Mouse (Mus musculus): ENCODE measurements around the gene Plekhh3. TPM values are rescaled to one million over a fixed set of nuclear protein-coding genes. Genes with fewer than 3 reads are reported as not detected.
A peak's percentile ranks its signal among the peaks of the same experiment; 100 is the strongest.

Gene Plekhh3
- polyA plus RNA-seq, 1 experiment from 2014 or later: 3.5 TPM

DNA sequence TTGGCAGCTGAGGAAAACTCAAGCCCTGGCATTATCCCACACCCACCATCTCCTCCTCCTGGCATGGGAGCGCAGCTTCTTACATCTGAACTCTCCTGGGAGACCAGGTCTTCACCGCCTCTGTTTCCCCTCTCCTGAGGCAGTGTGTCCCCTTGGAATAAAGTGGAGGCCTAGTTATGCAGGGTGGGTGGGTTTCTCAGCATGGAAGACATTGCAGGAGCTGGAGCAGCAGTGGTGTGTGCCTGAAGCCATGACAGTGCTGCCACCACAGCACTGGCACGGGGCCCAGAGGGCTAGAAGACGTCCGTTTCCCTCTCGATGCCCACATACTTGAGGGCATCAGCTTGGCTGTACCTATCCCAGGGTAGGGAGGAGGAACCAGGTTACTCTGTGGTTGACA, 21.5 kb upstream of the Plekhh3 start:
- 0 out of 2 replicates have a peak overlapping the region, but pooled peaks have one; percentile 80 for H3K27ac ChIP-seq
- no peaks in the 10 kb centered on the region for H3K9me3 ChIP-seq
- no peaks in the 10 kb centered on the region for H3K27me3 ChIP-seq (ENCODE audit: poor library complexity, severe bottlenecking)
- WGBS: 94% methylated on average over 6 of the region's 6 CpGs
- H3K36me3 ChIP-seq (replicated peaks): peaks cover 12% of the 10 kb centered on the region
- peaks cover 36% of the 10 kb centered on the region for H3K4me1 ChIP-seq
- no peak for DNase-seq (ENCODE audit: extremely low spot score, low spot score)
- H3K4me3 ChIP-seq: no peak overlapping the region

DNA sequence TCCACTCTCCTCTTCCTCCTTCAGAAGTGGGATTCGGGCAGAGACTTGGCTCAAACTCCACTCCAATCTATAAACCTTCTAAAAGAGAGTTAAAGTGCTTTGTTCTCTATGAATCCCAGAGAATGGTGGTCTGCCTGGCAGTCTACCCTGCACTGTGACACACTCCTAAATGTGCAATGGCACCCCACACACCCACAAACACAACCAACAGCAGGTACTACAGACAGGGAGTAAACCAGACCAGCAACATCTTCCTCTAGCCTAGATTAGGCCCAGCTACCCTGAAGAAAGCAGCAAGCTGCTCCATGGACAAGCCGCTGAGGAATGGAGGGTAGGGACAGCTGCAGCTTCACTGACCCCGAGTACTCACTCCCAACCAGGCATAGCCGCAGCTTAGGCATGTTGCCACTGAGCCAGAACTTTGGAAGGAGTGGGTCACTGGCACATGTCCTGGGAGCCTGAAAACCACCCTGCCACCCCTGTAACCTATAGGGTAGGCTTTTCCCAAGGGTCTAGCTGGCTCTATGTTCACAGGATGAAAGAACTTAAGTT, 20.8 kb upstream of the Plekhh3 start:
- DNase-seq (ENCODE audit: extremely low spot score, low spot score): no peak
- Histone ChIP-seq H3K36me3 (replicated peaks) (peaks cover 11% of the 10 kb centered on the region), H3K4me3 (no peak overlapping the region), H3K9me3 (no peaks in the 10 kb centered on the region), H3K27me3 (ENCODE audit: poor library complexity, severe bottlenecking) (no peaks in the 10 kb centered on the region), H3K27ac (0 out of 2 replicates have a peak overlapping the region, but pooled peaks have one; percentile 80), H3K4me1 (peaks cover 36% of the 10 kb centered on the region)
- 92% methylated on average over 4 of the region's 4 CpGs for WGBS

DNA sequence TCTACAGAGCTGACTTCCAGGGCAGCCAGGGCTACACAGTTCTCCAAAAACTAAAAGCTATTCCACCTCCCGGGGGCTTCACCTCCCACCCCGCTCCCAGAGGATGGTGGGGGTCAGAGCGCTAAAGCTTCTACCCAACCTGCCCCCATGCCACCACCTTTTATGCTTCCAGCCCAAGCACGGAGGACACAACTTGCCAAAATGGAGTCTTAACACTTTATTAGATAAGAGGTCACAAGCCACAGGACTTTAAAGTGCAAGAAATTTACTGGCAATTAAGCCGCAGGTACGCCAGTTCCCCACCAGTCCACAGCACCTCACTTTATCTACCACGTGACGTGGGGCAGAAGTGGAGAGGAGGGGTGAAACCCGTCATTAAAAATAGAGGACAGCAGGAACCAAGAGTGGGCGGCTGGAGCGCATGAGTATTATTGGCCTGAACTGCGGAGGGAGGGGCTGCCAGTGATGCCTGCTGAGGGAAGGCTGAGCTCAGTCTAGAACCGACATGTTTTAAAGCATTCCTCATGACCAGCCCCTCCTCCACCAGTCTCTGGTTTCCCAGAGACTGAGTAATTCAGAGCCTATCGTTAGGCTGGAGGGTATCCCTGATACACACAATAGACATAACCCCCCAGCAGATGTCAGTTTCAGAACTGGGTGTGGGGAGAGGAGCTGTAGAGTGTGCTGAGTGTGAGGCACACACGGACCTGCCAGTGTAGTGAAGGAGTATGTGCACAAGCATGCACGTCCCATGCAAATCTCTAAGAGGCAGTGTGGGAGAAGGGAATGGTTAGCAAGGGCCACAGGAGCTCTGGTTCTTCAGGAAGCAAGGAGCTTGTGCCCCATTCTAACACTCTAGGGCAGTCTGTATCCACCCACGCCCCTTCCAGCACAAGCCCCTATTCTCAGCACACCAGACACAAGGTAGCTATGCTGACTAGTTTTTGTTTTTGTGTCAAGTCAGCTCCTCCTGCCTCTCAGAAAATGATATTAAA, 20.1 kb upstream of the Plekhh3 start:
- Histone ChIP-seq H3K27ac (peak overlapping the region; percentile 80), H3K27me3 (ENCODE audit: poor library complexity, severe bottlenecking) (no peaks in the 10 kb centered on the region), H3K4me3 (no peak overlapping the region), H3K4me1 (peaks cover 36% of the 10 kb centered on the region), H3K36me3 (replicated peaks) (0 out of 2 replicates have a peak, but pooled peaks cover 6% of the 10 kb centered on the region), H3K9me3 (no peaks in the 10 kb centered on the region)
- 58% methylated on average over 17 of the region's 17 CpGs for WGBS
- no peak for DNase-seq (ENCODE audit: extremely low spot score, low spot score)

DNA sequence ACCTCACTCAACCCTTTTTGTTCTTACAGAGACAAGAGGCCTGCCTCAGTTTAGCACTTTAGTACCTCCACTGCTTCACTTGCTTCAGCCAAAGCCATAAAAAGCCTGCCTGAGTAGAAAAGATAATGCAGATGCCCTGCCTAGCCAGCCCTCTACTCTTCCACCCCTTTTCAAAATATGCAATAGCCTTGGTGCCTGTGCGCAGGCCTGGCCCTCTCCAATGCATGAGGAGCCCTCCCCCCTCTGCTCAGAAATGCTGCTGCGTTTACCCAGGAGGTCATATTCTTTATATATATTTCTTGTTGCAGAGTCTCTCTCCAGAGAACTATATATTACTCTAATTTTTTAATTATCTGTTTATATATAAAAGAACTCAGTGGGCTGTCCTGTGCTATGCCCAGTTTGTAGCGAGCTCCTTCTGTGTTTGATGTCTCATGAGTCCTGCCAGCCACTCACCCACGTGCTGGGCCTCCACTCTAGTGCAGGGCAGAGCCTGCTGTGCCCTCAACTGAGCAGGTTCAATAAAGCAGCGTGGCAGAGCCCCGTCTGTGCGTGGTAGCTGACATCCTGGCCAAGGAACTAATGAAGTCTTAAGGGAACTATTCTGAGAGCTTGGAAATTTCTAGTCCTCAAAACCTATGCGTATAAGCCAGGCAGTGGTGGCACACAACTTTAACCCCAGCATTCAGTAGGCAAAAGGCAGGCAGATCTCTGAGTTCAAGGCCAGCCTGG, 19.2 kb upstream of the Plekhh3 start:
- H3K4me3 ChIP-seq: no peak overlapping the region
- no peaks in the 10 kb centered on the region for H3K9me3 ChIP-seq
- no peaks in the 10 kb centered on the region for H3K27me3 ChIP-seq (ENCODE audit: poor library complexity, severe bottlenecking)
- H3K27ac ChIP-seq: peak overlapping the region; percentile 80
- H3K36me3 ChIP-seq (replicated peaks): 0 out of 2 replicates have a peak, but pooled peaks cover 6% of the 10 kb centered on the region
- 66% methylated on average over 8 of the region's 8 CpGs for WGBS
- DNase-seq (ENCODE audit: extremely low spot score, low spot score): no peak
- H3K4me1 ChIP-seq: peaks cover 36% of the 10 kb centered on the region

DNA sequence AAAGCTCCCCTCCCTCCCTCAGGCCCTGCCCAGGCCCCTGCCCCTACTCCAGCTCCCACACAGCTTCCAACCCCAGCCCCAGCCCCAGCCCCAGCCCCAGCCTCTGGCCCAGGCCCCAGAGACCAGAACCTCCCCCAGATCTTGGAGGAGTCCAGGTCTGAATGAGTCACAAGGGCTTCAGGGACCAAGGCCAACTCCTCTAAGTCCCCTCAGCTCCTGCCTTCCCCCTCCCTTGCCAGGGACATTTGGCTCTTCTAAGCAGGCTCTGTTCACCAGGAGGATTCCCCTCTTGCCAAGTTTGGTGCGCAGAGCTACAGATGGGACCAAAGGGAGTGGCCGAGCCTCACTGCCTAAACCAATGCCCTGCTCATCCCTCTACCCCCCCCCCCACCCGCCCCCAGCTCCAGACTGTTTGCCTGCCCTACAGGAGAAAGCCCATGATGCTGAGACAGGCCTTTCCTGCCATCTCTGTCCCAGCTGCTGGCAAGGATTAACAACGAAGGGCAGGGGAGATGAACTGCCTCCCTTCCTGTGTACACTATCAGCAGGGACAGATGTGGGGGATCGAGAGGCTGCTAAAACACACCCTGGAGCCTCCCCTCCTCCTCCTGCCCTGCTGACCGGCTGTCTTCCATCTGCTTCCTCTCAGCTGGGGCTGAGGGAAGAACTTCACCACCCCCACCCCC, 18.5 kb upstream of the Plekhh3 start:
- Histone ChIP-seq H3K4me1 (peaks cover 36% of the 10 kb centered on the region), H3K27me3 (ENCODE audit: poor library complexity, severe bottlenecking) (no peaks in the 10 kb centered on the region), H3K4me3 (no peak overlapping the region), H3K36me3 (replicated peaks) (0 out of 2 replicates have a peak, but pooled peaks cover 6% of the 10 kb centered on the region), H3K27ac (peak overlapping the region; percentile 80), H3K9me3 (no peaks in the 10 kb centered on the region)
- WGBS: 16% methylated on average over 6 of the region's 6 CpGs
- DNase-seq (ENCODE audit: extremely low spot score, low spot score): no peak

DNA sequence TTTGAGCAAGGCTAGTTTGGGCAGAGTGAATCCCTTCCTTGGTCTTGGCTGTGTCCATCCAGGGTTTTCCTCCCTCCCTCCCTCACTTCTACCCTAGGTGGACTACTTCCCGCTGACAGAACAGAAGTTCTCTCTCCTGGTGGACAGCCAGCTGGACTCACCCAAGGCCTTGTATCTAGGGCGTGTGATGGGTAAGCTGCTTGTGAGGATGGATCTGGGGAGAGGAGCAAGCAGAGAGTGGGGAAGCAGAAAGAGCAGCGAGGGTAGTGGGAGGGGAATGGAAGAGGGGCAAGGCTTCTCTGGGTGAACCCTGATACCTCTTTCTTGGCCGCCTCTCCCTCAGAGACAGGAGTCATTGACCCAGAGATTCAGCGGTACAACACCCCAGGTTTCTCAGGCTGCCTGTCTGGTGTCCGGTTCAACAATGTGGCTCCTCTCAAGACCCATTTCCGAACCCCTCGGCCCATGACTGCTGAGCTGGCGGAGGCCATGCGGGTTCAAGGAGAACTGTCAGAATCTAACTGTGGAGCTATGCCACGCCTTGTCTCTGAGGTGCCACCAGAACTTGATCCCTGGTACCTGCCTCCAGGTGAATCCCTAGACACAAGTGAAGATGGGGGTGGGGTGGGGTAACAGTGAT, 17.1 kb upstream of the Plekhh3 start:
- H3K4me1 ChIP-seq: peaks cover 44% of the 10 kb centered on the region
- no peak for DNase-seq (ENCODE audit: extremely low spot score, low spot score)
- no peaks in the 10 kb centered on the region for H3K9me3 ChIP-seq
- 87% methylated on average over 11 of the region's 11 CpGs for WGBS
- H3K36me3 ChIP-seq (replicated peaks): 0 out of 2 replicates have a peak, but pooled peaks cover 6% of the 10 kb centered on the region
- 0 out of 2 replicates have a peak overlapping the region, but pooled peaks have one; percentile 53 for H3K27ac ChIP-seq
- no peak overlapping the region for H3K4me3 ChIP-seq
- peaks cover 4% of the 10 kb centered on the region; the same call in 1 of the 2 replicates for H3K27me3 ChIP-seq (ENCODE audit: poor library complexity, severe bottlenecking)

DNA sequence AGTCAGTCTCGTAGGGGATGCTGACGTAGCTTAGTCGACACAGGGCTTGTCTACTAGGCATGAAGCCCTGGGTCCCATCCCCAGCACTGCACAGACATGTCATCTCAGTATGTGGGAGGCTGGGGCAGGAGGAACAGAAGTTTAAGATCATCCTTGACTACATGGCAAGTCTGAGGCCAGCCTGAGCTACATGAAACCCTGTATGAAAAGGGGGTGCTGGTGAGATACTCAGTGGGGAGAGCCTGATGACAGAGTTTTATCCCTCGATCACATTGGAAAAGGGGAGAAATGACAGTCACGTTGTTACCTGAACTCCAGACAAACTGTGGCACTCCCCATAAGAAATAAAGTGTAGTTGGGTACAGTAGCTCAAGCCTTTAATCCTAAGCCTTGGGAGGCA, 16.4 kb upstream of the Plekhh3 start:
- Histone ChIP-seq H3K36me3 (replicated peaks) (0 out of 2 replicates have a peak, but pooled peaks cover 4% of the 10 kb centered on the region), H3K27ac (no peak overlapping the region), H3K4me1 (peaks cover 44% of the 10 kb centered on the region), H3K9me3 (no peaks in the 10 kb centered on the region), H3K4me3 (no peak overlapping the region), H3K27me3 (ENCODE audit: poor library complexity, severe bottlenecking) (peaks cover 11% of the 10 kb centered on the region; the same call in 1 of the 2 replicates)
- WGBS: 94% methylated on average over 5 of the region's 5 CpGs
- DNase-seq (ENCODE audit: extremely low spot score, low spot score): no peak

DNA sequence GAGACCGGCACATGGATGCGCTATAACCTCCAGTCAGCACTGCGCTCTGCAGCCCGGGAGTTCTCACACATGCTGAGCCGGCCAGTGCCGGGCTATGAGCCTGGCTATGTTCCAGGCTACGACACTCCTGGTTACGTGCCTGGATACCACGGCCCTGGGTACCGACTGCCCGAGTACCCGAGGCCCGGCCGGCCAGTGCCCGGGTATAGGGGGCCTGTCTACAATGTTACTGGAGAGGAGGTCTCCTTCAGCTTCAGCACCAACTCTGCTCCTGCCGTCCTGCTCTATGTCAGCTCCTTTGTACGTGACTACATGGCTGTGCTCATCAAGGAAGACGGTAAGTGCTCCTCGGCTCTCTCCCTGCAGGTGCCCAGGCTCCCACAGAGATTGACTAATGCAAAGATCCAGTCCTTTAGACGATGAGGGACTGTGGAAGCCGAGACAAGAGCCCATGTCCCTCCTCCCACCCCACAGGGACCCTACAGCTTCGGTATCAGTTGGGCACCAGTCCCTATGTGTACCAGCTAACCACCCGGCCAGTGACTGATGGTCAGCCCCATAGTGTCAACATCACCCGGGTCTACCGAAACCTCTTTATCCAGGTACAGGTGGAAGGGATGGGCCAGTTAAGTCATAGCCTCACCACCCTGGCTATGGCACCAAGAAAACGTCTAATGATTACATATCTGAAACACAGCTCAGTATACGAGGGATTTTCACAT, 15.5 kb upstream of the Plekhh3 start:
- H3K36me3 ChIP-seq (replicated peaks): no peaks in the 10 kb centered on the region
- 0 out of 2 replicates have a peak overlapping the region, but pooled peaks have one; percentile 51 for H3K27ac ChIP-seq
- H3K4me3 ChIP-seq: no peak overlapping the region
- DNase-seq (ENCODE audit: extremely low spot score, low spot score): no peak
- peaks cover 19% of the 10 kb centered on the region for H3K27me3 ChIP-seq (ENCODE audit: poor library complexity, severe bottlenecking)
- H3K9me3 ChIP-seq: no peaks in the 10 kb centered on the region
- peaks cover 43% of the 10 kb centered on the region for H3K4me1 ChIP-seq
- WGBS: 88% methylated on average over 27 of the region's 27 CpGs

DNA sequence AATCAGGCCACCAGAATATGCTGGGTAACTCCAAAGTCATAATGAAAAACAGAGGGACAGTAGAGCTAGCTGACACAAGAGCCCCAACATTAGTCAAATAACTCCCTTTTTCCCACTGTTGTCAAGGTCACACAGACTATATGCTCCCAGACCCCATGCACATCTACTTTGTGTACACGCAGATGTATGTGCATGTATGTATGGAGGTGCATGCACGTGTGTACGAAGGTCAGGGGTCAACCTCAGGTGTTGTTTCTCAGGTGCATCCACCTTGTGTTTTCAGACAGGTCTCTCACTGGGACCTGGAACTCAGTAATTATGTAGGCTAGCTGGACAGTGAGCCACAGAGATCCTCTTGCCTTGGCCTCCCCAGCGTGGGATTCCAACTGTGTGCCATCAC, 14.3 kb upstream of the Plekhh3 start:
- H3K27me3 ChIP-seq (ENCODE audit: poor library complexity, severe bottlenecking): peaks cover 29% of the 10 kb centered on the region
- H3K27ac ChIP-seq: no peak overlapping the region
- no peaks in the 10 kb centered on the region for H3K36me3 ChIP-seq (replicated peaks)
- H3K4me3 ChIP-seq: no peak overlapping the region
- H3K4me1 ChIP-seq: peaks cover 34% of the 10 kb centered on the region
- no peaks in the 10 kb centered on the region for H3K9me3 ChIP-seq
- no peak for DNase-seq (ENCODE audit: extremely low spot score, low spot score)
- 89% methylated on average over 4 of the region's 4 CpGs for WGBS

DNA sequence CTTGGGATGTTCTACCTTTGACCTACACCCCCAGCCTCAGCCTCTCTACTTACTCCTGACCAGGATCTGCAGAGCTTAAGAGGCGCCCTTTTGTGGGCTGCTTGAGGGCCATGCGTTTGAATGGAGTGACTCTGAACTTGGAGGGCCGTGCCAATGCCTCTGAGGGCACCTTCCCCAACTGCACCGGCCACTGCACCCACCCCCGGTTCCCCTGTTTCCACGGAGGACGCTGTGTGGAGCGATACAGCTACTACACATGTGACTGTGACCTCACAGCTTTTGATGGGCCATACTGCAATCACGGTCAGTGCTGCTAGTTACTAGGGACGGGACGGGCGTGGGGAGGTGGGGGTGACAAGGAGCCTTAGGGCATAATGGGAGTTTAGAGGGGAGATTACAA, 13.8 kb upstream of the Plekhh3 start:
- WGBS: 93% methylated on average over 12 of the region's 12 CpGs
- Histone ChIP-seq H3K9me3 (no peaks in the 10 kb centered on the region), H3K36me3 (replicated peaks) (no peaks in the 10 kb centered on the region), H3K4me3 (no peak overlapping the region), H3K27me3 (ENCODE audit: poor library complexity, severe bottlenecking) (peaks cover 33% of the 10 kb centered on the region), H3K27ac (no peak overlapping the region), H3K4me1 (peaks cover 32% of the 10 kb centered on the region)
- no peak for DNase-seq (ENCODE audit: extremely low spot score, low spot score)

DNA sequence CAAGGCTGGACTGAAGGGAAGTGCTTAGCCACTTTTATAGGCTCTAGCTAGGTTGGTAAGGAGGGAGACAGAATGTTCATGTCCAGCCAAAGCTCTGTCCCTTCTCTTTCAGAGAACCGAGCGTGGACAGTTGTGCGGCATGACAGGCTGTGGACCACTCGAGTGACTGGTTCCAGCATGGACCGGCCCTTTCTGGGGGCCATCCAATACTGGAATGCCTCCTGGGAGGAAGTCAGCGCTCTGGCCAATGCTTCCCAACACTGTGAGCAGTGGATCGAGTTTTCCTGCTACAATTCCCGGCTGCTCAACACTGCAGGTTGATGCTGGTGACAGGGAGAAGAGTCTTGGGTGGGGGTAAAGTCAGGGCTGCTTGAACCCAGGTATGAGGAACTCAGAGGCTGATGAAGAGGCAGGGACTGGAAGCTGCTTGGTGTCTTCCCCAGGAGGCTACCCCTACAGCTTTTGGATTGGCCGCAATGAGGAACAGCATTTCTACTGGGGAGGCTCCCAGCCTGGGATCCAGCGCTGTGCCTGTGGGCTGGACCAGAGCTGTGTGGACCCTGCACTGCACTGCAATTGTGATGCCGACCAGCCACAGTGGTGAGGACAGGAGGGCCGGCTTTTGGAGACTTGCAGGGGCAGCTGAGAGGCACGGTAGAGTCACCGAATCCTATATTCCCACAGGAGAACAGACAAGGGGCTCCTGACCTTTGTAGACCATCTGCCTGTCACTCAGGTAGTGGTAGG, 11.8 kb upstream of the Plekhh3 start:
- WGBS: 83% methylated on average over 14 of the region's 14 CpGs

More for the DNA sequence above, 11.8 kb upstream of the Plekhh3 start:
- H3K4me1 ChIP-seq: peaks cover 21% of the 10 kb centered on the region
- no peaks in the 10 kb centered on the region for H3K9me3 ChIP-seq
- DNase-seq (ENCODE audit: extremely low spot score, low spot score): no peak
- no peaks in the 10 kb centered on the region for H3K36me3 ChIP-seq (replicated peaks)
- peaks cover 53% of the 10 kb centered on the region for H3K27me3 ChIP-seq (ENCODE audit: poor library complexity, severe bottlenecking)
- no peak overlapping the region for H3K27ac ChIP-seq
- H3K4me3 ChIP-seq: no peak overlapping the region
